Mouse (Mus musculus): Measurements from ENCODE around the gene Tst. TPM values are rescaled to one million over a fixed set of nuclear protein-coding genes. Genes with fewer than 3 reads are reported as not detected.

Tst gene
- polyA plus RNA-seq, 1 experiment from 2014 or later, result 51.9 TPM

DNA sequence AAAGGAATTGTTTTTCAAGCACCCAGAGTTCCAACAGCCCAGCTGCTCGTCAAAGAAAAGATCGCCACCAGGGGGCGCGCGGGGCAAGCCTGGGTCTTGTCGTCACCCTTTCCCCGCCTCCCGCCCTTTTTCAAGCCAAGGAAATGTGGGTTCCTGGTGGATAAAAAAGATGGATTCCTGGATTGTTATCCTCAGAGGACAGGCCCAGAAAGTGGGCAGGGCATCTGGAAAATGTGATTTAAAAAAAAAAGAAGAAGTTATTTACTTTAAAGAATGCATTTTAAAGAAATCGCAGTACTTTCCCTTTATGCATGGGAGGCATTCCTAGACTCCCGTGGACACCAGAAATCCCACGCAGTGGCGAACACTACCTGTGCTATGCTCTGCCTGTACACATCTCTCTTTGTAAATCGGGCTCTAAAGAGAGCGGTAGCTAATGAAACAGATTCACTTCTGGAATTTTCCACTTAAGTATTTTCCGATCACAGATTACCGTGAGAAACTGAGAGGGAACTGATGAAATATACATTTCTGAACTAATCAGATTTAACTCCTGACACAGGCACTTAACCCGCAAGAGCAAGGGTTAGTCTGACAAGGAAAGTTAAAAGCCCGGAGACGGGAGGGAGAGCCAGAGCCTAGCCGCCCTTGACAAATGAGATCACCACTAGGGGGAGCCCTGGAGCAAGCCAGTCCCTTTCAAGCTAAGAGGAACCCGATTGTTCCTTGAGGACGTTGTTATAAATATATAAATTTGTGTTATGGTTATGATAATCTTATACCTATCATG lies 42.2 kb upstream of the Tst start:
- Histone ChIP-seq H3K27me3 (ENCODE audit: insufficient read depth, low read length) (no peaks in the 10 kb centered on the region), H3K4me2 (peak overlapping the region; percentile 74), H3K36me3 (ENCODE audit: insufficient read depth) (no peaks in the 10 kb centered on the region), H3K4me1 (ENCODE audit: insufficient read depth) (no peaks in the 10 kb centered on the region), H3K9ac (peak overlapping the region; percentile 53), H3K27ac (ENCODE audit: low read depth) (peak overlapping the region; percentile 90), H3K9me3 (ENCODE audit: low read depth, low read length) (no peaks in the 10 kb centered on the region), H3K4me3 (ENCODE audit: low read depth, low read length) (peak overlapping the region; percentile 32)
- TF ChIP-seq CTCF (IDR thresholded peaks at IDR 0.05; ENCODE audit: low read depth), result peak; percentile 93
- DNase-seq (peak; percentile 98), ATAC-seq (ENCODE audit: insufficient read depth) (peak; percentile 62)
- WGBS, result under 1% methylated on average over 22 of the region's 22 CpGs

DNA sequence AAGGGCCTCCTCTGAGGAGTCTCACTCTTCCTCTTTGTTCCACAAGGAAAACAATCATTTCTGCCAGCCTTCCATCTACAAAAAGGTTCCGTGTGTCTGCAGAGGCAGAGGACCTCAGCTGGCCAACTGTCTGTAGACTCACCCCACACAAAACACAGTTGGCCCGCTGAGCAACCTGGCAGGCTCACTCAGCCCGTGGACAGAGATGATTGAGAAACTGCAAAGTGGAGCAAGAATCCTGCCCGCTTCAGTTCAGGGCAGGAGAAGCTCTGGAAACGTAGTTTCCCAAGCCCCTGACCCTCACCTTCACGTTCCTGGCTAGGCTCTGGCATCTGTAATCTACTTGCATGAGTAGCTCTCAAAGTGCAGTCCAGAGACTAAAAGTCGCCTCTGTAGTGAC lies 41.4 kb upstream of the Tst start:
- ATAC-seq (ENCODE audit: insufficient read depth) (0 out of 2 replicates have a peak, but pooled peaks have one; percentile 1), DNase-seq (no peak)
- no peak overlapping the region for H3K9ac ChIP-seq
- H3K4me1 ChIP-seq (ENCODE audit: insufficient read depth), result no peaks in the 10 kb centered on the region
- no peak for TF ChIP-seq CTCF (IDR thresholded peaks at IDR 0.05; ENCODE audit: low read depth)
- no peaks in the 10 kb centered on the region for H3K9me3 ChIP-seq (ENCODE audit: low read depth, low read length)
- WGBS, result 30% methylated on average over 7 of the region's 7 CpGs
- no peaks in the 10 kb centered on the region for H3K36me3 ChIP-seq (ENCODE audit: insufficient read depth)
- H3K4me3 ChIP-seq (ENCODE audit: low read depth, low read length), result no peak overlapping the region
- no peak overlapping the region for H3K27ac ChIP-seq (ENCODE audit: low read depth)
- no peaks in the 10 kb centered on the region for H3K27me3 ChIP-seq (ENCODE audit: insufficient read depth, low read length)
- no peak overlapping the region for H3K4me2 ChIP-seq

DNA sequence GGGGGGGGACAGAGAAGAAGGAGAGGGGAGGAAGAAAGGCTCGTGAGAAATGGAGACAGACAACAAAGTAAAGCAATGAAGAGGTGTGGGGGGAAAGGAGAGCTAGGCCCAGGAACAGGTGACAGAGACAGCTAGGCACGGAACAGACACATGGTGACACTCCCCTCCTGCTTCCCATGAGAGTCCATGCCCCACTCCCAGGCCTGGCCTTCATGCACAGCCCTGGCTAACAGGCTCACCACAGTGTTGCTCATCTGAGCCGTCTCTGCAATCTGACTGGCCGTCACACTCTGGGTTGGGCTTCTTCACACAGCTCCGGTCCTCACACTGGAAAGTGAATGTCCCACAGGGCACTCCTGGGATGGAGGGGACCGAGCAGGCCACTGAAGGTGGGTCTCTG lies 38.1 kb upstream of the Tst start:
- H3K4me3 ChIP-seq (ENCODE audit: low read depth, low read length), result no peak overlapping the region
- H3K9me3 ChIP-seq (ENCODE audit: low read depth, low read length), result no peaks in the 10 kb centered on the region
- H3K9ac ChIP-seq, result no peak overlapping the region
- H3K4me1 ChIP-seq (ENCODE audit: insufficient read depth), result no peaks in the 10 kb centered on the region
- no peak overlapping the region for H3K27ac ChIP-seq (ENCODE audit: low read depth)
- no peak for TF ChIP-seq CTCF (IDR thresholded peaks at IDR 0.05; ENCODE audit: low read depth)
- ATAC-seq (ENCODE audit: insufficient read depth) (no peak), DNase-seq (no peak)
- H3K36me3 ChIP-seq (ENCODE audit: insufficient read depth), result no peaks in the 10 kb centered on the region
- no peaks in the 10 kb centered on the region for H3K27me3 ChIP-seq (ENCODE audit: insufficient read depth, low read length)
- no peak overlapping the region for H3K4me2 ChIP-seq
- 43% methylated on average over 6 of the region's 6 CpGs for WGBS

DNA sequence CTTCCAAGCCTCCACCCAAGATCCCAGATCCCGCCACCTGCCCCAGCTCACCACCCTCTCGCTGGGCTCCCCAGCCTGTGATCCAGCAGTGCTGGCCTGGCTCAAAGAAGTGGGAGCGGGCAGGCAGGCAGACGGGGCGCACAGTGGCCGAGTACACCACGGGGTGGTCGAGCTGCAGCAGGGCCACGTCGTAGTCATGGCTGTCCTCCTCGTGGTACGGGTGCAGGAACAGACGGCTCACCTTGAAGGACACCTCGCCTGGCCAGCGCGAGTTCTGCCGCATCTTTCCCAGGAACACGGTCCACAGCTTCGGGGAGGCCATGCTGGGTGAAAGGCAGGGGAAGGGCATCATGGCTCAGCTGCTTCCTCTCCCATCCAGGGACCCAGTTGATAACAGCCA lies 36.5 kb upstream of the Tst start:
- WGBS, result 82% methylated on average over 19 of the region's 19 CpGs
- H3K4me1 ChIP-seq (ENCODE audit: insufficient read depth), result peaks cover 11% of the 10 kb centered on the region

DNA sequence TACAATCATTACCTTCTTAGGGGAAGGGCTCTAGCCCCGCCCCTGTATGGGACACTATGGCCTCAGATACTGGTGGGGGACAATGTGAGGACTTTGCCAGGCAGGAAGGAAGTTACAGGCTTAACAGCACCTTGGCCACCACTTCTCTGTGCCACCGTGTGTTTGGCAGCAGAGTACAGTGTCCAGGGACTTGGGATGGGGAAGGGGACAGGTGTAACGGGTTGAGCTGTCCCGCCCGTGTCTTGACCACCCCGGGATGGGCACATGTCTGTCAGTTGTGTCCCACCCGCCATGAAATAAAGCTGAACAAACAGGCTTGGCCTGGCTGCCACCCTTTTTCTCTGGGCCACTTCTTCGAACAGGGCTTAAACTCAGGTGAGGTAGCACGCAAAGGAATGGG lies 33.3 kb upstream of the Tst start:
- no peaks in the 10 kb centered on the region for H3K27me3 ChIP-seq (ENCODE audit: insufficient read depth, low read length)
- DNase-seq, result no peak
- H3K9me3 ChIP-seq (ENCODE audit: low read depth, low read length), result no peaks in the 10 kb centered on the region
- peaks cover 21% of the 10 kb centered on the region for H3K4me1 ChIP-seq (ENCODE audit: insufficient read depth)
- peaks cover 16% of the 10 kb centered on the region for H3K36me3 ChIP-seq (ENCODE audit: insufficient read depth)
- H3K27ac ChIP-seq (ENCODE audit: low read depth), result no peak overlapping the region
- H3K4me2 ChIP-seq, result no peak overlapping the region
- 64% methylated on average over 9 of the region's 9 CpGs for WGBS
- H3K9ac ChIP-seq, result no peak overlapping the region
- no peak for TF ChIP-seq CTCF (IDR thresholded peaks at IDR 0.05; ENCODE audit: low read depth)
- no peak for ATAC-seq (ENCODE audit: insufficient read depth)
- H3K4me3 ChIP-seq (ENCODE audit: low read depth, low read length), result no peak overlapping the region

More for the DNA sequence above, 36.5 kb upstream of the Tst start:
- H3K36me3 ChIP-seq (ENCODE audit: insufficient read depth), result no peaks in the 10 kb centered on the region
- H3K27ac ChIP-seq (ENCODE audit: low read depth), result no peak overlapping the region
- H3K4me2 ChIP-seq, result no peak overlapping the region
- no peaks in the 10 kb centered on the region for H3K27me3 ChIP-seq (ENCODE audit: insufficient read depth, low read length)
- ATAC-seq (ENCODE audit: insufficient read depth) (no peak), DNase-seq (no peak)
- no peak for TF ChIP-seq CTCF (IDR thresholded peaks at IDR 0.05; ENCODE audit: low read depth)
- H3K9ac ChIP-seq, result no peak overlapping the region
- H3K9me3 ChIP-seq (ENCODE audit: low read depth, low read length), result no peaks in the 10 kb centered on the region
- no peak overlapping the region for H3K4me3 ChIP-seq (ENCODE audit: low read depth, low read length)

DNA sequence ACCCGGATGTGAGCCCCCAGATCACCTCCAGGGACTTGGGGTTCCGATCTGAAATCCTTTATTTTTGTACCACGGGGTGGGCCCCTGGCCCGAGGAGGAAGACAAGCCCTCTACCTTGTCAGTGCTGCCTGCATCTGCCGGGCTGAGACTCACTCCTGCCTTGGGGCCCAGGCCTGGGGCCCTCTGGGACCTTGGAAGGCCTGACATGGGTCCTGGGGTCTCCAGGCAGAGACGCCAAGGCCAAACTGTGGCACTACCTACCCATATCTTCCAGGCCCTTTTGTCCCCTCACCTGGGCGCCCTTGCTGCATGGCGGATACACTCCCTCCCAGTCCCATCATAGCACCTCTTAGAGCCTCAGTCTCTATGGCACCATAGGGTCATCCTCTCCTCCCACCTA lies 32.8 kb upstream of the Tst start:
- no peaks in the 10 kb centered on the region for H3K9me3 ChIP-seq (ENCODE audit: low read depth, low read length)
- no peak overlapping the region for H3K4me2 ChIP-seq
- no peak overlapping the region for H3K9ac ChIP-seq
- WGBS, result 56% methylated on average over 8 of the region's 8 CpGs
- TF ChIP-seq CTCF (IDR thresholded peaks at IDR 0.05; ENCODE audit: low read depth), result no peak
- no peaks in the 10 kb centered on the region for H3K27me3 ChIP-seq (ENCODE audit: insufficient read depth, low read length)
- H3K4me3 ChIP-seq (ENCODE audit: low read depth, low read length), result no peak overlapping the region
- peaks cover 21% of the 10 kb centered on the region for H3K36me3 ChIP-seq (ENCODE audit: insufficient read depth)
- ATAC-seq (ENCODE audit: insufficient read depth) (no peak), DNase-seq (no peak)
- H3K4me1 ChIP-seq (ENCODE audit: insufficient read depth), result peaks cover 21% of the 10 kb centered on the region
- H3K27ac ChIP-seq (ENCODE audit: low read depth), result no peak overlapping the region

DNA sequence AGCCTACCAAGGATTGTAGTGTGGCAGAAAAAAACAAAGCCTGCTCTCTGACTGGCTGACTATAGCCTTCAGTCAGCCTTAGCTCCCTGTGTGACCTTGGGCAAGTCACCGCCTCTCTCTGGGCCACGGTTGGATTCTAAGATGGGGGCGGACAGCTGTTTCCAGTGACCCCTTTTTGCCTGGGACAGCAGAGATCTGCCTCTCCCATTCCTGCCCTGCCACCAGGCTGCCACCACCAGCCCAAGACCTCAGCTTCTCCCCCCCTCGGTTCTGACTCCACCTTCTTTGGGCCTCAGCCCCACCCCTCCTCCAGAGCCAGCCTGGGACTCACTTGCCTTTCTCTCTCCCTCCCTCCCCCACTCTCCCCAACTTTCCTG lies 32.3 kb upstream of the Tst start:
- peak overlapping the region; percentile 68 for H3K4me2 ChIP-seq
- H3K9ac ChIP-seq, result no peak overlapping the region; the same call in 1 of the 2 replicates
- no peak for TF ChIP-seq CTCF (IDR thresholded peaks at IDR 0.05; ENCODE audit: low read depth)
- H3K4me1 ChIP-seq (ENCODE audit: insufficient read depth), result peaks cover 21% of the 10 kb centered on the region
- 36% methylated on average over 4 of the region's 4 CpGs for WGBS
- DNase-seq, result no peak
- peaks cover 26% of the 10 kb centered on the region for H3K36me3 ChIP-seq (ENCODE audit: insufficient read depth)
- no peaks in the 10 kb centered on the region for H3K9me3 ChIP-seq (ENCODE audit: low read depth, low read length)
- ATAC-seq (ENCODE audit: insufficient read depth), result no peak
- H3K27me3 ChIP-seq (ENCODE audit: insufficient read depth, low read length), result no peaks in the 10 kb centered on the region
- H3K27ac ChIP-seq (ENCODE audit: low read depth), result peak overlapping the region; percentile 89
- no peak overlapping the region for H3K4me3 ChIP-seq (ENCODE audit: low read depth, low read length)

Data from lung, embryonic 14.5 days (tissue).